Mouse (Mus musculus): ENCODE measurements at regions not wholly inside any gene's neighbourhood (a gene's known extent, or its start where the extent isn't known, plus 50 kb on each side); places are given as distances from the start of the nearest gene placed in this dataset.

- in situ Hi-C loops (cut with MboI; ENCODE audit: low pct_unique_long_range_greater_than_20kb in 1 of 2, low sequenced_read_pairs in 2 of 2, unreplicated experiment in 1 of 2), result no loop called here
Measured at GRCm38 (mm10) chr14:105799401-105799861, 97.2 kb downstream of the Spry2 start.

DNA sequence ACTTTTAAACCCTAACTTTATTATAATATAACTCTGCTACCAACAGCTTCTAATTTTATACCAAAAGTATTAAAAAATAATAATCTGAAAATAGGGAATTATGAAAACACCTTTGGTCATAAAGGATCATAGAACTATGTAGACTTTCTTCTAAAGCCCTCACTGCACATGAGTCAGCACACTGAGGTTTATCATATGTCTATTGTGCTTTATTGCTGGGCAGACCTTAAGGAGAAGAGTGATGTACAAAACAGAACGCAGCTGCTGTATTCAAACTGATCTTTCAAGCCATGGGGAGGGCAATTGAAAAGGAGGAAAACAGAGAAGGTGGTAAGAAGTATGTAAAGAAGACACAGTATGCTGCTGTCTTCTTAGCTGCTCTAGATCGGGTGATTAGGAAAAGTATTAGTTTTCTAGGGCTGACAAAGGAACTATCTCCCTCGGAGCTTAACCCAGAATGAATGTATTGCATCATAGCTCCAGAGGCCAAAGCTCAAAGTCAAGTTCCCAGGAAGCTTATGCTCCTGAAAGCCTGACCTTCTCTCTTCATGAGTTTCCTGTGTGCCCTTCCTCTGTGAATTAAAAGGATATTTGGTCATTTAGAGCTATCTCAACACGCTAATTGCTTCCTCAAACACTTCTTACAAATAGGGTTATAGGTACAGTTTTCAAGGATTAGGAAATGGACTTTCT lies 103.5 kb downstream of the Spry2 start:
- in situ Hi-C loops (cut with MboI; ENCODE audit: low pct_unique_long_range_greater_than_20kb in 1 of 2, low sequenced_read_pairs in 2 of 2, unreplicated experiment in 1 of 2), result no loop called here

GRCm38 (mm10) chr14:105790441-105790840 lies 106.2 kb downstream of the Spry2 start:
- in situ Hi-C loops (cut with MboI; ENCODE audit: low pct_unique_long_range_greater_than_20kb in 1 of 2, low sequenced_read_pairs in 2 of 2, unreplicated experiment in 1 of 2), result no loop called here

GRCm38 (mm10) chr14:105783428-105783827 lies 113.2 kb downstream of the Spry2 start:
- in situ Hi-C loops (cut with MboI; ENCODE audit: low pct_unique_long_range_greater_than_20kb in 1 of 2, low sequenced_read_pairs in 2 of 2, unreplicated experiment in 1 of 2), result no loop called here

GRCm38 (mm10) chr14:105779760-105780159 lies 116.9 kb downstream of the Spry2 start:
- in situ Hi-C loops (cut with MboI; ENCODE audit: low pct_unique_long_range_greater_than_20kb in 1 of 2, low sequenced_read_pairs in 2 of 2, unreplicated experiment in 1 of 2), result no loop called here

DNA sequence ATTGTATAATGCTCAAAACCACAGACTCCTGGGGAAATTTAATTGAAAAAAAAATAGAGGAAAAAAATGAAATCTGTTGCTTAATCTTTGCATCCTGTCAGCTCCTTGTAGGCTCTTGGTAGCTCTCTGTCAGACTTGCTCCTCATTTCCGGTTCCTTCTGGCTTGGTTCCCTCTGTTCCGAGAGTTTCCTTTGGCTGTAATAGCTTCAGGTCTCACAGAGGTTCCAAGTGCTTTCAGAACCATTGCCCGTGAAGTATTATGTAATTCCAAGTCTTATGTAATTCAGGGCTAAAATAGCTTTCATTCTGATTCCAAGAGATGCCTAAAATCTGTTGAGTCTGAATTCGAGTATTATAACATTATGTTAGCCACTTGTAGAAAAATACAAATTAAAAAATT lies 117.3 kb downstream of the Spry2 start:
- in situ Hi-C loops (cut with MboI; ENCODE audit: low pct_unique_long_range_greater_than_20kb in 1 of 2, low sequenced_read_pairs in 2 of 2, unreplicated experiment in 1 of 2), result no loop called here

GRCm38 (mm10) chr14:105773674-105774073 lies 122.9 kb downstream of the Spry2 start:
- in situ Hi-C loops (cut with MboI; ENCODE audit: low pct_unique_long_range_greater_than_20kb in 1 of 2, low sequenced_read_pairs in 2 of 2, unreplicated experiment in 1 of 2), result no loop called here

DNA sequence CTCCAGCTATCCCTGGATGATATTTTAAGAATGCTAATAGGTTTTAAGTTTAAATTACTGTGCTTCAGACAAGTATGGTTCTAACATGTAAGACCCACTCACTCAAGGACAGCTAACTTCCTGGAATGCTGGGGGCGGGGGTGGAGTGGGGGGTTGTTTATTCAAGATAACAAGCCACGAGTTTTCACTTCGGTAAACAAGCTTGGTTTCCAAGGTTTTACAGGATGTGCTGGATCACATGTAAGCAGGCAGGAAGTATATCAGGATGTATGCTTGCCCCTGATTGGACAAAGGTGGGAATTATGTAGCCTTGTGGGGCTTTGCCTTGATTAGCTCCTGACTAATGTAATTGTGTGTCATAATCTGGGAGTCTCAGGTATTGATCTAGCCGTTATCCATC lies 129.5 kb downstream of the Spry2 start:
- in situ Hi-C loops (cut with MboI; ENCODE audit: low pct_unique_long_range_greater_than_20kb in 1 of 2, low sequenced_read_pairs in 2 of 2, unreplicated experiment in 1 of 2), result no loop called here

GRCm38 (mm10) chr14:105752509-105753375 lies 143.9 kb downstream of the Spry2 start:
- in situ Hi-C loops (cut with MboI; ENCODE audit: low pct_unique_long_range_greater_than_20kb in 1 of 2, low sequenced_read_pairs in 2 of 2, unreplicated experiment in 1 of 2), result no loop called here

GRCm38 (mm10) chr14:105751762-105752161 lies 144.9 kb downstream of the Spry2 start:
- in situ Hi-C loops (cut with MboI; ENCODE audit: low pct_unique_long_range_greater_than_20kb in 1 of 2, low sequenced_read_pairs in 2 of 2, unreplicated experiment in 1 of 2), result no loop called here

DNA sequence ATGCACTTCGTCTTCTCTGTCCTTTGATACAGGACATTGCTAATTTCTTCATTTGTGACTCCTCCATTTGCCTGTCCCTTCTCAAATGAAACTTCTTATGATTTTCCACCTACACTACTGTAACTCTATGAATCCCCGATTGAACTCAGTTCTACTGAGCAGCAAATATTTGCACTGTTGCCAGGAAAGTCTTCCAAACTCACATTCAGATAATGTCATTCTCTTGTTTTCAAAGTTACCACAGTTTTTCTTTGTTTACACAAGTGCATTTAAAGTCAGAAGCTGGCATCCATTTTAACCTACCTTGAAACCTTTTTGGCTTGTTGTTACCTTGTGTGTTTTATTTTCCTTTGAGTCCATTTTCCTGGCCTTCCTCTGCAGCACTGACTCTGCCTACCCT lies 152.0 kb downstream of the Spry2 start:
- in situ Hi-C loops (cut with MboI; ENCODE audit: low pct_unique_long_range_greater_than_20kb in 1 of 2, low sequenced_read_pairs in 2 of 2, unreplicated experiment in 1 of 2), result no loop called here

DNA sequence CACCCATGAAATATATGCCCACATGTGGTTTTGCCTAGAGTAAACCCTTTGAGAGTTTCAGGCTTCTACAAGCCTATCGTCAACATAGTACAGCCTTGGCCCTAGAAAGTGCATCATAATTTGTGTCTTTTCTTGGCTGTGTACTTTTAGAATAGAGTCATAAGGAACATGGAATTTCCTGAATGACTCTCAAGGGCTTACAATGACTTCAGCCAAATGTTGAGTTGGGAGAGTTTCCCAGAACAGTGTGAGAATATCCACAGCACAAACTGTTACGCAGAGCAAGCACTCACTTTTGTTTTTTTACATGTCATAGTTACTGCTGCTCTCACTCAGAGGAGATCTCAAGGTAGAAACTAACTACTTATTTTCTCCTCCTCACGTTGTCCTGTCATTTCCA lies 152.5 kb downstream of the Spry2 start:
- in situ Hi-C loops (cut with MboI; ENCODE audit: low pct_unique_long_range_greater_than_20kb in 1 of 2, low sequenced_read_pairs in 2 of 2, unreplicated experiment in 1 of 2), result no loop called here

DNA sequence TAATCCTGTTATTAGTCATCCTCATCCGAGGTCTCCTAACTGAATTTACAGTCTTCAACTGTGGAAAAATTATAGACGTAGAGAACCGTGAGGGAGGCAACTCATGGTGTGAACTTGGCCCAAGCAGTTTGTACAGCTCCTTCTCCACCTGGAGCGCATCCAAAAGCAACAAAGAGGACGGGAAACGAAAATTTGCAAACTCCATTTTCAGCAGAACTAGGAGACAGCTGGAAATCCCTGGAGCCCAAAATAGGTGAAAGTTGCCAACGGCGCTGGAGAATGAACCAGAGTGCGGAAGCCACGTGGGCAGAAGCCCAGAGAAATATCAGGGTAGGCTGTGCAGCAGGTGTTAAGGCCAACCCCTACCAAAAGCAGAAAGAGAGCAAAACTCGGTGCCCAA lies 155.7 kb downstream of the Spry2 start:
- in situ Hi-C loops (cut with MboI; ENCODE audit: low pct_unique_long_range_greater_than_20kb in 1 of 2, low sequenced_read_pairs in 2 of 2, unreplicated experiment in 1 of 2), result no loop called here

DNA sequence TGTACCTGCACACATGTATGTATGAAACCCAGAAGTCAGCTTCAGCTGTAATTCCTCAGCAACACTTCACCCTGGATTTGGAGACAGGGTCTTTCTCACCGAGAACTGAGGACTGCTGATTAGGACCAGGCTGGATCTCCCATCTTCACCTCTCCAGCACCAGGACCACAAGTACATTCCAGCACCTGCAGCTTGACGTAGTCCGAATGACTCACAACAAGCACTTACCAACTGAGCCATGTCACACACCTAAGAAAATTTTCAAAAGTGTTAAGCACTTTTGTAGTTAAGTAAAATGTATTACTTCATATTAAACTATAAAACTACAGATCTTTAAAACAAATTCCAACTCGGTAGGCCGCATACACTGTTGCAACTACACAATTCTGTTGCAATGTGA lies 158.1 kb downstream of the Spry2 start:
- in situ Hi-C loops (cut with MboI; ENCODE audit: low pct_unique_long_range_greater_than_20kb in 1 of 2, low sequenced_read_pairs in 2 of 2, unreplicated experiment in 1 of 2), result no loop called here

DNA sequence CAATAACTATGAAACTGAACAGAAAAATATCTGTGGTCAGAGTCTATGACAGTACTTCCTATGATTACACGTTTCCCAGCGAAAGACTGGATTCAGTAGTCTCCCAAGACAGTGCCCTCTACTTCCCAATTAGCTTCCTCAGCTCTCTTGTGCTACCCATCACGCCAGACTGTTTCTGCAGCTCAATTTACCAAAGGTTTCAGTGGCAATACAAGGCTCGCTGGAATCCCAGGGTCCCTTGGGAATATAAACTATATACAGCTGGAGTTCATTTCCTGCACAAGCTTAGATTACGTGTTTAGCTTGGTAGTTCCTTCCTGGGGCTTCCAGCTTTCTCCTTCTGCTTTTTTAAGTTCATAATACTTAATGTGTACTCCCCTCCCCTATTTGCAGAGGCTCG lies 160.3 kb downstream of the Spry2 start:
- in situ Hi-C loops (cut with MboI; ENCODE audit: low pct_unique_long_range_greater_than_20kb in 1 of 2, low sequenced_read_pairs in 2 of 2, unreplicated experiment in 1 of 2), result no loop called here

DNA sequence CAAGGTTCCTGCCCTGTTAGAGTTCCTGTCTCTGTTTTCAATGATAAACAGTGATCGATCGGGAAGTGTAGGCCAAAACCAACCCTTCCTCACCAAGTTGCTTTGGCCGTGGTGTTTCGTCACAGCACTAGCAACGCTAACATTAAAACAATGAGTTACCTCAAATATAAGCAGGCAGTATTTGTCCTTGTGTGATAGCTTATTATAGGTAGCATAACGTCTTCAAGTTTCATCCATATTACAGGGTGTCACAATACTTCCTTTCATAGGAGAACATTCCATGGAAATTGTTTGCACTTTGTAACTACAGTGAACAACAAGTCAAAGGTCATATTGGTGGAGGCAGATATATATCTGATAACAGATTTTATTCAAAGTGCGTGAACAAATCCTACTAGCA lies 162.3 kb downstream of the Spry2 start:
- in situ Hi-C loops (cut with MboI; ENCODE audit: low pct_unique_long_range_greater_than_20kb in 1 of 2, low sequenced_read_pairs in 2 of 2, unreplicated experiment in 1 of 2), result no loop called here

DNA sequence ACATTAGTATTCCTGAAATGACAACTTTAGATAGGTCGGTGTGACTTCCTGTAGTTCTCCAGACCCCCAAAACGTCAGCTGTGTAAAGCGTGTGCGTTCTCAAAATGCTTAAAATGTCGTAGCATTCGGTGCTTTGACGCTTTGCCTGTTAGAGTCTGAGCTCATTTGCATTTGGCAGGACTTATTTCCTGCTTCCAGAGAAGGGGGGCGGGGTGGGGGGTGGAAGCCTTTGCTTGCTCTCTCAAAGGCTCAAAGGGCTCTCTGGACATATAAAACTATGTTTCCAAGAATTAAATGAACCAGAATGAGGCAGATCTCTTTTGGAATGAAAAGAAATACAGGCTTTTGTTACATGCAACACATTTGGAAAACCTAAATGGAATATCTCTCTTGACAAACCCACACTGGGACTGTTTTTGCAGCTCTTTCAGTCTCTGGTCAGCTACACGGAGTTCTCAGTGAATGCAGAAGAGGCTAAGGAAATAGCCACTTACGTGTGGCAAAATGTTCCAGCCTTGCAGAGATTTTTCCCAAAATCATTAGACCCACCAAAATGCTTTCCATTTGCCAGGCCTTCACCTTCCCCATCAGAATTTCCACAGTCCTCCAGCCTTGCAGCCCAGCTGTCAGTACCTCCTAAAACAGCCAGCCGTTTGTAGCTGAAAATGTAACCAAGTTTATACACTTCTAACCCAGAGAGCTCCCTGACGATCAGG lies 163.4 kb downstream of the Spry2 start:
- in situ Hi-C loops (cut with MboI; ENCODE audit: low pct_unique_long_range_greater_than_20kb in 1 of 2, low sequenced_read_pairs in 2 of 2, unreplicated experiment in 1 of 2), result no loop called here

- in situ Hi-C loops (cut with MboI; ENCODE audit: low pct_unique_long_range_greater_than_20kb in 1 of 2, low sequenced_read_pairs in 2 of 2, unreplicated experiment in 1 of 2), result no loop called here
Measured at GRCm38 (mm10) chr14:105732221-105733012, 164.2 kb downstream of the Spry2 start.

GRCm38 (mm10) chr14:105730786-105731185 lies 165.8 kb downstream of the Spry2 start:
- in situ Hi-C loops (cut with MboI; ENCODE audit: low pct_unique_long_range_greater_than_20kb in 1 of 2, low sequenced_read_pairs in 2 of 2, unreplicated experiment in 1 of 2), result no loop called here

All from mouse embryonic stem cell (cell line).